Mouse (Mus musculus) CD8-positive naive resting alpha-beta T cell, adult 2 months (primary cell): ENCODE data around the gene Afdn.

Source experiments
- DNase-seq, 2 experiments: peaks; one replicate each; pipeline ENCODE4 v3.0.0; 2022; ENCODE audit warnings: low read depth in 2 of 2, low spot score in 2 of 2

The Afdn gene

DNA sequence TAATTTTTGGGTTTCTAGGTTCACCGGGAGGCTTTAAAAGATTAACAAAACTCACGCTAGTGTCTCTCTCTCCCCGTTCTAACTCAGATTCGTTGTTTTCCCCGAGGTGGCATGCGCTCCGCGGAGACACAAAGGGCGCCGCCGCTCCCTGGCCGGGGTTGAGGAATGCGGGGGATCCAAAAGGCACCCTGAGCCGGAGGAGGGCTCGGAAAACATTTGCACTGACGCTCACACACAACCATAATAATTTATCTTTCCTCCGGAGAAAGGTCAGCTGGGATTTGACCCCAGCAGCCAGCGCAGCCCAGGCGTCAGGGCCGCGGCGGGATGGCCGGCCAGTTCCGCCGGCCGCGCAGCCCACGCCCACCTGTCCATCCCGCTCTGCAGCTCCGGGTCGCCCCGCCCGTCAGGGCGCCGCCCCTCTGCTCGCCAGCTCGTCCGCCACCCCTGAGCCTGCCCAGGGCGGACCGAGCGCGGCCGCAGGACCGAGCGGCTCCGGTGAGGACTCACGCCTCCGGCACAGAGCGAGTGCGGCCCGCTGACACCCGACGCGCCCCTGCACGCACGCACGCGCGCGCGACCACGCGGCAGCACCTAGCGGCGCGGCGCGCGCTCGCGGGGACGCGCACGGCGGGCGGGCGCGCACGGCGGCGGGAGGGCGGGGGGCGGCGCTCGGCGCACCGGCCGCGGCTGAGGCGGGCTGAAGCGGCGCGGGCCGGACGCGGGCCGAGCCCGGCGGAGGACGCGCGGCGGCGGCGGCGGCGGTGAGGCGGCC, at the start of gene Afdn:
Gene Afdn, plus strand, starts transcription at position 687 of the 775 bp plus-strand sequence.
- no peak for DNase-seq

- no peak for DNase-seq
Observed at GRCm38 (mm10) chr17:13711173-13711572, 49.2 kb upstream of the Afdn start.

- no peak for DNase-seq
Observed at GRCm38 (mm10) chr17:13712116-13712515, 48.2 kb upstream of the Afdn start.

- no peak for DNase-seq
Observed at GRCm38 (mm10) chr17:13712518-13712917, 47.8 kb upstream of the Afdn start.

DNA sequence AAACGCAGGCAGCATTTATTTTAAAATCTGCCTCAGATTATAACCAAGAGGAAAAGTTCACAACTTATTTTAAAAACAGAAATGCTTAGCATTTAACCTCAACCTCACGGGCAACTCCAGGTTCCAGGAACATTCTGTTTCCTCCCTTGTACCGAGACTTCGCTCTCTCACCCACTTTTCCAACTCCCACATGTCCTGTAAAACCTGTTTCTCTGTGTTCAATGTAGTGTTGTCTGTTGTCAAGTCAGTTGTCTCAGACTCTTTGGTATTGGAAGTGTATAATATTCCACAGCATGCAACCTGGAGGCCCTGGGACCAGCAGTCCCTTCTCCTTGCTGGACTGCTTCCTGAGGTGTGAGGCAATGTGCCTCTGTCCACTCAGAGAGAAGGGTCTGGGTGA, 46.2 kb upstream of the Afdn start:
- DNase-seq, result no peak

DNA sequence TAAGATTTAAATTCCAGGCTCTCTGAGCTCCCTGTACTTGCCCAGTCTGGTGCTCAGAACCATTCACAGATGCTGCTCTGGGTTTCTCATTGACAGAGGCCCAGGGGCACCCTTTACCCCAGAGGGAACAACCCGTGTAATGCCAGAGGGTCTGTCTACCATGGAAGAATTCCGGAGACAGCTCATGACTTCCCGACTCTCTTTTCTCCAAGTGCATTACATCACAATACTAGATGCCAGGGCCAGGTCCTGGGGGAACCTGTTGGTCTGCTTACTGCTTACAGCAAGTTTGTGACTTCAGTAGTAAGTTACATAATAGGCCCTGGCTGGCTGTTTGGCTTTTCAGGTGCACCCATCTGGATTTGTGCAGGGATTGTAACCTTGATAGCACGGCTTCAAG, 45.7 kb upstream of the Afdn start:
- DNase-seq, result no peak

GRCm38 (mm10) chr17:13715511-13715910, 44.8 kb upstream of the Afdn start:
- no peak for DNase-seq

- no peak for DNase-seq
Observed at GRCm38 (mm10) chr17:13716336-13716735, 44.0 kb upstream of the Afdn start.

GRCm38 (mm10) chr17:13717428-13717827, 42.9 kb upstream of the Afdn start:
- DNase-seq, result no peak

- no peak for DNase-seq
Observed at GRCm38 (mm10) chr17:13720187-13720586, 40.2 kb upstream of the Afdn start.

DNA sequence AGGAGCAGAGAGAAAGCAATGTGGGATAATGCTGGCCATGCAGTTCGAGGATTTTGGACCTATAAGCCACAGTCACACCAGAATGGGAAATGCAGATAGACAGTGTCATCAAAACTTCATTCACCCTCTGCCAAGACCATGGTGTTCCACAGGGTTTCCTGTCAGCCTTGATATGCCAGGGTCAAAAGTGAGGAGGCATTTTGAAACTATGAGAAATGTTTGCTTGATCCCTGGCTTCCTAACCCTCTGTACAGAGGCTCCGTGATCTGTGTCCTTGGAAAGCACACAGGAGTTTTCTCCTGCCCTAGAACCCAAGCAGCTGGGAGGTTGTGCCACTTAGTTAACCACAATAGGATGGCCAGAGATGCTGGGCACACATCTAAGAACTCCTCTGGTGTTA, 39.0 kb upstream of the Afdn start:
- no peak for DNase-seq

- no peak for DNase-seq
Observed at GRCm38 (mm10) chr17:13722434-13722833, 37.9 kb upstream of the Afdn start.

DNA sequence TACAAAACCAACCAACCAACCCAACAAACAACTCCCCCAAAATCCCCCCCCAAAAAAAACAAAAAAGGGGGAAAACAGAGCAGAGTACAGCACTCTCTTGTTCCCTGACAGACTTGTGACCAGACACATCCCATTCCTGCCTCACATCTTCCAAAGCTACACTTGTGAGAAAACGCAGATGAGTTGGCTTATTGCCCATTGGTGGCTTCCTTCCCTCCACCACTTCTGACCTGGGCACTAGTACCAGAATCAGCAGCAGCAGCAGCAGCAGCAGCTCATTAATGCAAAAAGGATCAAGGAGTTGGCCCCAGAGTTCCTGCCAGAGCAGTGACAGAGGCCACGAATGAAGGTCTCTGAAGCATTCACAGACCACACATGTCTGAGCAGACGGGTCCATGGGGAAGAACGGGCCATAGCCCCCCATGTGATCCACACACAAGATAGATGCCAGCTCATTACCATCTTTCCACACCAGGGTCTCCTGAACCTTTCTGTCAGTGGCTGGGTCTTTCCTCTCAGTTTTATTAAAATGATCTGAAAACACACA, 35.3 kb upstream of the Afdn start:
- no peak for DNase-seq

GRCm38 (mm10) chr17:13726832-13727355, 33.4 kb upstream of the Afdn start:
- DNase-seq, result no peak

- no peak for DNase-seq
Observed at GRCm38 (mm10) chr17:13730980-13731726, 29.2 kb upstream of the Afdn start.

GRCm38 (mm10) chr17:13731727-13732112, 28.6 kb upstream of the Afdn start:
- DNase-seq, result no peak

DNA sequence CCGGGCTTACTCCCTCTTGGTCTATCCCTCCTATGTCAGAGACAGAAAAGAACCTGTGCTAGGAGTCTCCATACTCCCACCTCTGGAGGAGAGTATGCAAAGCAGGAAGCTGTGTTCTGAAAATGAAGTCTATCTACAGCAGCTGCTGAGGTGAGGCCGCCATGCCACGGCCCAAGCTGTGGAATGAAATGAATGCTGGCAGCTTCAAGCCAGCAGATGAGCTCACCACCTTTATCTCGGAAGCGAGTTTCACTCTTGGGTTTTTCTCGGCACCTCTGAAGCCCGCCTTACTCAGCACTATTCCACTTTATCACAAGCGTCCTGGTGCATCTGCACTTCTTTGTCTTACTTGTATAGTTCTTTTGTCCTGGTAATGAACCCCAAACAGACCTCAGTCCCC, 27.7 kb upstream of the Afdn start:
- DNase-seq, result no peak

DNA sequence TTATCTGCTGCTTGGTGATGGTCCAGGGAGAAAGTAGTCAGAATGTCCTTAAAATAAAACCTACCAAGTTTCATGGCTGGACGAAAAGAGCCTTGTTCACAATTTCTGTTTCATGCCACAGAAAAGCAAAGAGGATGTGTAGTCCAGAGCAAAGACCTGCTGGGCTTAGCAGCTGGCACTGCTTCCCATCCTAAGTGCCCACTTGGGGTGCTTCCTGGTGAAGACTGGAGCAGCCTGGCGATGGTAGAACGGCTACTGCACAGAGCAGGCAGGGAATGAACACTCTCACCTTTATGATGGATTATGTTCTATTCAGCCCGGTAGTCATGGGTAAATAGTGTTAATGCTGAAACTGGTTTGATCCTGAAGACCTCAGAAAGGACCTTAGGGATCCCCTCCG, 26.4 kb upstream of the Afdn start:
- DNase-seq, result no peak

DNA sequence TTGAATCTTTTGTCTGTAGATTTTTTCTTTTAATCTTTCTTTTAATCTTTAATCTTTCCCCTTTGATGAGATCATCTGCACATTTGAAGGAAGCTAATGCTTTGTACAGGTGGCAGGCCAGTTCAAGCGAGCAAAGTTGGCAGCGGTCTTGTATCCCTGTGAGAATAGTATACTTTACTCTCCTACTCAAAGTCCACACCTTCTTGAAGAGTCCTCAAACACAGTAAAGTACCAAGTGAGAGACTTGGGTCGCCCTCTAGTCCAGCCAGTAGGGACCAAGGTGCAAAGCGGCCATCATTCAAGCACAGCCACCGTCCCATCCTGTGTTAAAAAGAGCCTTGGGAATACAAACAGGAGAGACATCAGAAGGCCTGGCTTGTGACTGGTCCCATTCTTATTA, 25.3 kb upstream of the Afdn start:
- no peak for DNase-seq

DNA sequence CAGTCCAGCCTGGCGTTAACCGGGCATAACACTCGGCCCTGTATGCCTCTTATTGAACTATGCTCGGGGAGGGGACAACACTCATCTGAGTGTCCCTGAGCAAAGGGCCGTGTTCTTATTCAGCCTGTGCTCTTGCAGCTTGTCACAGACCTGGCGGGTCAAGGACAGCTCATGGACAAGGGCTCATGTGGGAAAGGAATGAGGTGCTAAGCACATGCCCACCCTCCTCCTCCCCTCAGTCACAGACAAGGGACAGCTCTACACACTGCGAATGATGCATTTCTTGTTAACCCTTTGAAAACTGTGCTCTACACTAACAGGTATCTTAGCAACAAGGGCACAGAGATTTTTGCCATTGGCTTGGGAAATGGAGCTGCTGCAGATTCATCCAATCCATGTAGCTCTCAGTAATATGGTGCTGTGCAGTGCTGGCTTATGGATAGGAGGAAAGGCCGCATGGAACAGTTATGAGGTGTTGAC, 24.5 kb upstream of the Afdn start:
- no peak for DNase-seq

- no peak for DNase-seq
Observed at GRCm38 (mm10) chr17:13737336-13737735, 23.0 kb upstream of the Afdn start.
